Mouse (Mus musculus): ENCODE data around the gene Gm13723.

The Gm13723 gene

GRCm38 (mm10) chr2:86874702-86875101 lies at the start of gene Gm13723:
Gm13723 (minus strand) TSS chr2:86874802.
- no peaks in the 10 kb centered on the region for H3K36me3 ChIP-seq (ENCODE audit: control insufficient read depth, insufficient read depth, low read length, poor library complexity, severe bottlenecking)
- no peaks in the 10 kb centered on the region for H3K27me3 ChIP-seq (ENCODE audit: control insufficient read depth, insufficient read depth, low read length, poor library complexity, severe bottlenecking)
- DNase-seq (ENCODE audit: low read depth, low spot score), result no peak

DNA sequence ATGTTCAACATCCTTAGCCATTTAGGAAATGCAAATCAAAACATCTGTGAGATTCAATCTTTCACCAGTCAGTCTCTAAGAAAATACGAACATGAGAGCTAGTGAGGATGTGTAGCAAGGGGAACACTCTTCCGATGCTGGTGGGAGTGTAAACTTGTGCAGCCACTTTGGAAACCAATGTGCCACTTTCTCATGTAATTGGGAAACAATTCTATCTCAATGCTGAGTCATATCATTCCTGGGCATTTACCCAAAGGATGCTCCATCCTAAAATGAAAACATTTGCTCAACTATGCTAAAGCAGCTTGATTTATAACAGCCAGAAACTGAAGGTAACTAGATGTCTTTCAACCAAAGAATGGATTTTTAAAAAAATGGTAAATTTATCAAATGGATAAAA lies 31.0 kb upstream of the Gm13723 start:
- Histone ChIP-seq H3K36me3 (ENCODE audit: control insufficient read depth, insufficient read depth, low read length, poor library complexity, severe bottlenecking) (no peaks in the 10 kb centered on the region), H3K27me3 (ENCODE audit: control insufficient read depth, insufficient read depth, low read length, poor library complexity, severe bottlenecking) (no peaks in the 10 kb centered on the region)

GRCm38 (mm10) chr2:86892116-86892515 lies 17.5 kb upstream of the Gm13723 start, which contains the start of gene Olfr1097:
Olfr1097 (minus strand) TSS chr2:86892216.
- H3K36me3 ChIP-seq (ENCODE audit: control insufficient read depth, insufficient read depth, low read length, poor library complexity, severe bottlenecking), result no peaks in the 10 kb centered on the region
- DNase-seq (ENCODE audit: low read depth, low spot score), result no peak
- H3K27me3 ChIP-seq (ENCODE audit: control insufficient read depth, insufficient read depth, low read length, poor library complexity, severe bottlenecking), result no peaks in the 10 kb centered on the region

More for the DNA sequence above, 31.0 kb upstream of the Gm13723 start:
- DNase-seq (ENCODE audit: low read depth, low spot score), result no peak

DNA sequence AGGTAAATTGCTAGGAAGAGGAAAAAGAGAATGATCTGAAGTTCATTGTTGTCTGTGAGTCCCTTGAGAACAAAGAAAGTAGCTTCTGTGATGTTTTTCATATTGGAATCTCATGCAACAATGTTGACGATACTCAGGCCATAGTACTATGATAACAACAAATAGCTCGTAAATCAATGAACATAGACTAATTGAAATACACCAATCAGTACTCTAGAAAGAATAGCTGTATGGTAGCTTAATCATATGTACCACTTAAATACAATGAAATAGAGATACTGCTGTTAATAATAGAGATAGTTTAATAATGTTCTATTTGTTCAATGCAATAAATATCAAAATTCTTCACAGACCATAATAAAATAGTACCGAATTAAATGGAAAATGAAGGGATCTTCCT lies 23.0 kb downstream of the Gm13723 start, which contains the start of gene Olfr1095:
TSS of gene Olfr1095 (minus strand) at position 101 of the 400 bp plus-strand sequence.
- no peak for DNase-seq (ENCODE audit: low read depth, low spot score)
- H3K27me3 ChIP-seq (ENCODE audit: control insufficient read depth, insufficient read depth, low read length, poor library complexity, severe bottlenecking), result no peaks in the 10 kb centered on the region

GRCm38 (mm10) chr2:86824363-86824762 lies 50.2 kb downstream of the Gm13723 start, which contains the start of gene Olfr1094:
Olfr1094 (plus strand) TSS chr2:86824663.
- Histone ChIP-seq H3K36me3 (ENCODE audit: control insufficient read depth, insufficient read depth, low read length, poor library complexity, severe bottlenecking) (no peaks in the 10 kb centered on the region), H3K27me3 (ENCODE audit: control insufficient read depth, insufficient read depth, low read length, poor library complexity, severe bottlenecking) (no peaks in the 10 kb centered on the region)
- no peak for DNase-seq (ENCODE audit: low read depth, low spot score)

More for the DNA sequence above, 23.0 kb downstream of the Gm13723 start, which contains the start of gene Olfr1095:
- no peaks in the 10 kb centered on the region for H3K36me3 ChIP-seq (ENCODE audit: control insufficient read depth, insufficient read depth, low read length, poor library complexity, severe bottlenecking)
